Mouse (Mus musculus): ENCODE results near the gene Trio.

Gene Trio

GRCm38 (mm10) chr15:27697632-27698031, 328.0 kb downstream of the Trio start:
- no peak for DNase-seq

- no peak for DNase-seq
Measured at GRCm38 (mm10) chr15:27693235-27693634, 332.4 kb downstream of the Trio start.

GRCm38 (mm10) chr15:27692161-27692560, 333.5 kb downstream of the Trio start:
- DNase-seq, result no peak

- DNase-seq, result no peak
Measured at GRCm38 (mm10) chr15:27691213-27691612, 334.4 kb downstream of the Trio start.

GRCm38 (mm10) chr15:27688041-27688651, 337.5 kb downstream of the Trio start:
- DNase-seq, result no peak

- no peak for DNase-seq
Measured at GRCm38 (mm10) chr15:27684813-27685212, 340.8 kb downstream of the Trio start.

GRCm38 (mm10) chr15:27683206-27683605, 342.4 kb downstream of the Trio start:
- DNase-seq, result no peak

- no peak for DNase-seq
Measured at GRCm38 (mm10) chr15:27682619-27683018, 343.0 kb downstream of the Trio start.

- DNase-seq, result peak; percentile 95
Measured at GRCm38 (mm10) chr15:27681419-27682187, 344.0 kb downstream of the Trio start, which contains the start of gene Otulinl. Otulinl (minus strand) TSS chr15:27681579.

GRCm38 (mm10) chr15:27680997-27681396, 344.7 kb downstream of the Trio start:
- no peak for DNase-seq
